Mouse (Mus musculus): ENCODE measurements around the gene Col25a1. TPM values are rescaled to one million over a fixed set of nuclear protein-coding genes. Genes with fewer than 3 reads are reported as not detected.

Col25a1 gene
- polyA plus RNA-seq, 1 experiment from 2014 or later, result 1.3 TPM

DNA sequence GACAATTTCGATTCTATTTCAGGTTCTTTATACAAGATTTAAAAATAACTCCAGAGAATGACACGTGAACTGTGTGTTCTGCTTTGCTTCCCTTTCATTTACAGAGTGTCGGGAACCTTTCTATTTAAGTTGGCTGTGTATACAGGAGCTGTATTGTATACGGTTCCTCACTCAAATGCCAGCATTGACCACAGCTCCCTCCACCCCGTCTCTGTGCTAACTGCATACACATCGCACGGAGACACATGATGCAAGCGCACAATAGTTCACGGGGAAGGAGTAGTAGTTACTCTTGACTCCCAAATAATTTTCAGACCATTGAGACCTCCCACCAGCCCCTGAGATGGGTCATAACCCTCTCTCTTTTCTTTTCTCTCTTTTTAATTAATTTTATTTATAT is 197.6 kb downstream of the Col25a1 start:
- WGBS (ENCODE audit: insufficient replicate concordance), result 68% methylated on average over 9 of the region's 9 CpGs
- DNase-seq (no peak), ATAC-seq (ENCODE audit: low read depth) (no peak)
- Histone ChIP-seq H3K9ac (no peak overlapping the region), H3K4me3 (replicated peaks) (no peak overlapping the region), H3K27me3 (no peaks in the 10 kb centered on the region), H3K36me3 (no peaks in the 10 kb centered on the region), H3K9me3 (replicated peaks) (no peaks in the 10 kb centered on the region), H3K27ac (no peak overlapping the region), H3K4me1 (replicated peaks) (no peaks in the 10 kb centered on the region), H3K4me2 (no peak overlapping the region)

DNA sequence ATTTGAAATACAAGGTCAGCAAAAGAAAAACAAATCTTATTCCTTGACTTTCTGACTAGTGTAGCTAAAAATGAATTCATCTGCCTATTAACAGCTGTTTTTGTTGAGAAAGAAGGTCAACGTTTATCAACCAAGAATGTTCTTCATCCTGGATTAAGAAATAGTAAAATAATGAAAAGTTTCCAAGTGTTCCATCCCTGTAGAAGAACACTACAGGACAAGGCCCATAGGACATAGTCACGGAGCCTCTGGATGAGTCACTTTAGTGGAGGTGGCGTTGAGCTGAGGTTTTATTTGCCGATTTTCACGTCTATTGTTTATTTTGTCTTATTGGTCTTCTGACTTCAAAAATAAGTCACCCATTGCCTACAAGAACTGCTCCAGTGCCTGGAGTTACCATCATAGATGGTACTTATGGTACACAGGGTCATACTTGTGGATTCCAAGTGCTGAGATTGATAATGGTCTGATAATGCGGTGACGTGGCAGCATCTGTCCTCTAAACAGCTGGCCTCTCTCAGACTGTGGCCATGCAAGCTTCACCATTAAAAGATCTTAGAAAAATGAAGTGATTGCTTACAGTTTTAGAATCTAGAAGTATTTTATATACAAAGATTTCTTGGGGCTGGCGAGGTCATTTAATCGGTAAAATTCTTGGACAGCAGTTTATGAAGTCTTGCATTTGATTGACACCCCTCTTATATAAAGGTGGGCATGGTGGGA is 198.7 kb downstream of the Col25a1 start:
- no peaks in the 10 kb centered on the region for H3K4me1 ChIP-seq (replicated peaks)
- no peaks in the 10 kb centered on the region for H3K9me3 ChIP-seq (replicated peaks)
- 79% methylated on average over 9 of the region's 9 CpGs for WGBS (ENCODE audit: insufficient replicate concordance)
- no peak overlapping the region for H3K4me3 ChIP-seq (replicated peaks)
- no peak overlapping the region for H3K9ac ChIP-seq
- no peaks in the 10 kb centered on the region for H3K36me3 ChIP-seq
- ATAC-seq (ENCODE audit: low read depth) (no peak), DNase-seq (no peak)
- H3K4me2 ChIP-seq, result no peak overlapping the region
- H3K27ac ChIP-seq, result no peak overlapping the region
- no peaks in the 10 kb centered on the region for H3K27me3 ChIP-seq

DNA sequence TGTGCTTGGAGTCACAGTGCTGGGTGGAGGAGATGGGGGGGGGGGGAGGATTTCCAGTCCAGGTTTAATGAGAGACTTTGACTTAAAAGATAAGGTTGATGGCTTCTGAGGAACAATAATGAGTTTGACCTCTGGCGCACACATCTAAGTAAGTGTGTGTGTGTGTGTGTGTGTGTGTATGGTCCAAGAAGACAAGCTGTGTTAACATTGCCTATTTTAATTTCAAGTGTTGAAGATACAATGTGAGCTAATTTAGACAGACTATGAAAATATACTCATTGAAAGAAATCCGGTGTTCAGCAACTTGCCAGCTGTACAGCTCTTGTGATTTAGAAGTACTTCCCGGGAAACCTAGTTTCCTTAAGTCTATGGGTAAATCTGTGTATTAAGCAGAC is 199.3 kb downstream of the Col25a1 start:
- Histone ChIP-seq H3K27ac (no peak overlapping the region), H3K4me2 (no peak overlapping the region), H3K4me1 (replicated peaks) (no peaks in the 10 kb centered on the region), H3K9ac (no peak overlapping the region), H3K36me3 (no peaks in the 10 kb centered on the region), H3K27me3 (no peaks in the 10 kb centered on the region), H3K9me3 (replicated peaks) (no peaks in the 10 kb centered on the region), H3K4me3 (replicated peaks) (no peak overlapping the region)
- no peak for ATAC-seq (ENCODE audit: low read depth)
- DNase-seq, result no peak
- 85% methylated on average over 3 of the region's 3 CpGs for WGBS (ENCODE audit: insufficient replicate concordance)

DNA sequence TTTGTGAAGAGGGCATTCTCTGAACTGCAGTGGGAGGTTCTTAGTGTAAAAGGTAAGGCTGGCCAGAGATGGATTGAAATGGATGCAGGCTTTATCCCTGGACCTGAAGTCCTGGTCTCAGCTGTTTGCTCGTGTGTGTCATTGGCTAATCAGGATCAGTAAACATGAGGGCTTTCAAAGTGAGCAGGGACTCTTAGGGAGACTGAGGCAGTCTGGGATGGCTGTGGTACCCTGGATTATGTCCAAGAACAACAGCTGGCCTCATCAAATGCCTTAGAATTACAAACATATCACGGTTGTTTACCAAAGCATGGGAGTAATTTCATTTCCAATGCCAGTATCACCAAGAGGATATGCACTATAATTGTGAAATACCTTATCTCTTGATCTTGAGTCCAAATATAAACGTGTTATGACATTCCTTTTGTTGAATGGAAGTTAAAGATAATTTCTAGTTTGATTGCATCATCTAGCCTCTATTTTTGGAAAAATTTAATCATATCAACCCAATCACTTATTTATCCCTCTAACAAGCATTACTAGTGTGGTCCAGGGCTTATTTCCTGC is 201.1 kb downstream of the Col25a1 start:
- Histone ChIP-seq H3K27me3 (no peaks in the 10 kb centered on the region), H3K9ac (no peak overlapping the region), H3K9me3 (replicated peaks) (no peaks in the 10 kb centered on the region), H3K4me2 (no peak overlapping the region), H3K4me1 (replicated peaks) (no peaks in the 10 kb centered on the region), H3K4me3 (replicated peaks) (no peak overlapping the region), H3K36me3 (no peaks in the 10 kb centered on the region), H3K27ac (no peak overlapping the region)
- no peak for ATAC-seq (ENCODE audit: low read depth)
- 34% methylated on average over 3 of the region's 3 CpGs for WGBS (ENCODE audit: insufficient replicate concordance)
- no peak for DNase-seq

DNA sequence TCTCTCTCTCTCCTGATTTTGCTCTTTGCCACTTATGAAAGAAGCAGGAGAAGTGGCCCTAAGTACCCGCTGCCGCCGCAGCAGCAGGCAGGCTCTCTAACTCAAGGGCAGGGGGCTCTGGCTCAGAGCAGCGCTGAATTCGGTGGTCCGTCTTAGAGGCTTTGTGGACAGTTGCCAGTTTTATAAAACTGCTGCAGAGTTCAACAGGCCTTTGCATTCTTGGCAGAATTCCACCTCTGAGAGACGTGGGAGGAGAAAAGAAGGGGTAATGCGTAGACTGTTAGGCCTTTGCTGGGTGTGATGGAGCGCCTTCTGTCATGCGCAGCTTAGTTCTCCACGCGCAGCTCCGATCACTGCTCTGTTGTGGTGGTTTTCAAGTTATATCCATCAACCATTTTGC is 206.6 kb downstream of the Col25a1 start:
- 75% methylated on average over 13 of the region's 13 CpGs for WGBS (ENCODE audit: insufficient replicate concordance)
- Histone ChIP-seq H3K4me2 (no peak overlapping the region), H3K9ac (no peak overlapping the region), H3K4me3 (replicated peaks) (no peak overlapping the region), H3K9me3 (replicated peaks) (no peaks in the 10 kb centered on the region), H3K36me3 (no peaks in the 10 kb centered on the region), H3K27me3 (no peaks in the 10 kb centered on the region), H3K4me1 (replicated peaks) (no peaks in the 10 kb centered on the region), H3K27ac (no peak overlapping the region)
- DNase-seq, result no peak
- no peak for ATAC-seq (ENCODE audit: low read depth)

DNA sequence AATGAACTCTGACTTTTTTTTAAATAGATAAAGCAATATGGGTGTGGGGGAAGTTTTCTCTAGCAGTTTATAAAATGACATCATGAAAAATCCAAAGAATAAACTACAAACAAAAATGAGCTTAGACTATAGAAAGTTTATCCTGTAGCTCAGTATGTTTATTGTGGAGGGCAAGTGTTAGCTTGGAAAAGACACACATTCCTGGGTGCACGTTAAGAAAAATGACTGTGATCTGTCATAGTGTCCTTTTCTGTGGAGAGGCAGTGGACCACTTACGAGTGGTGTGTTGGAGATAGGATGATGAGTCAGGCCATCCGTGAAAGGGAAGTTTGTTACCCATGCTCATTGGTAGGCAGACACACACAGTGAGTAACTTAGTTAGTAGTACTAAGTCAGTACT is 207.1 kb downstream of the Col25a1 start:
- no peak for DNase-seq
- Histone ChIP-seq H3K9me3 (replicated peaks) (no peaks in the 10 kb centered on the region), H3K27ac (no peak overlapping the region), H3K4me3 (replicated peaks) (no peak overlapping the region), H3K4me1 (replicated peaks) (no peaks in the 10 kb centered on the region), H3K27me3 (no peaks in the 10 kb centered on the region), H3K4me2 (no peak overlapping the region), H3K36me3 (no peaks in the 10 kb centered on the region), H3K9ac (no peak overlapping the region)
- ATAC-seq (ENCODE audit: low read depth), result no peak
- 43% methylated on average over 3 of the region's 3 CpGs for WGBS (ENCODE audit: insufficient replicate concordance)

DNA sequence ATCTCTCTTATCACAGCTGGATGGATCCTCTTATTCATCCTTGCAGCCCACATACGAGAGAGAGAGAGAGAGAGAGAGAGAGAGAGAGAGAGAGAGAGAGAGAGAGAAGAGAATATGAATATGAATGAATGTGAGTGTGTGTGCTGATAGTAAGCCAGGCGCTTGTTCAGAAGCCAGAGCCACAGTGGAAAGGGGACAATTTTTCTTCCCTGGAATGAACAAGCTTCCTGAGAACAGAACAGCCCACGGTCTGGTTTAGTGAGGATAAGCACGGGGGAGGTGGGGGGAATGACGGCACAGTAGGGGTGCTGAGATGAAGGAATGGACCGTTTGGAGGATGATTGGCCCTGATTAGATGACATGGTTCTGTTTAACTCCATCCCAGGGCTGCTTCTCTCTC is 218.9 kb downstream of the Col25a1 start:
- Histone ChIP-seq H3K4me1 (replicated peaks) (no peaks in the 10 kb centered on the region), H3K4me2 (no peak overlapping the region), H3K9me3 (replicated peaks) (no peaks in the 10 kb centered on the region), H3K27me3 (no peaks in the 10 kb centered on the region), H3K9ac (no peak overlapping the region), H3K27ac (no peak overlapping the region), H3K36me3 (no peaks in the 10 kb centered on the region), H3K4me3 (replicated peaks) (no peak overlapping the region)
- ATAC-seq (ENCODE audit: low read depth) (no peak), DNase-seq (no peak)
- WGBS (ENCODE audit: insufficient replicate concordance), result 61% methylated on average over 6 of the region's 6 CpGs

DNA sequence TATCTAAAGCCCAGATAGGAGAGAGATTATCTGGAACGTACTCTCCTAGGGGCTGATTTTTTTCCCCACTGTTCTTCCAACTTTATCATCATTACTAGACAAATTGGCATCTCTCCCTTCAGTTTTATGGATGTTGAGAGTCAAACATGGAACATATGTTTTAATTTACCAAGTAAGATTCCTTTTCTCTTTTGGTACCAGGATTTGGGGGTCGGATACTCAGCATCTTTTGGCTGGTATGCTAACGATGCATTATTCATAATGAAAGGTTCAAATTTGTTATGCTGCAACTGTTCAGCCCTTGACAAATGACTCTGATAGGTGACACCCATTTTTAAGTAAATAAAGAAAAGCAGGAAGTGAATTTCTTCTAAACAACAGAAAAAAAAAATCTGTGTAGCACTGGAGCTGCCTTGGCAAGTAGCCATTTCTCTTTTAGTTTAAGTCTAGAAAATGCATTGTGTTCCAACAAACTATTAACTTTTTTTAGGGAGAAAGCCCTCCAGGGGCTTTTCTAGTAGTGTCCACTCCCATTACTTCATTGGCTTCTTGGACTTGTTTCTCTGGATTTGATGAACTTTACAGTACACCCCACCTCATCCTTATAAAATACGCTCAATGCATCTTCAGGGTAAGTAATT is 223.2 kb downstream of the Col25a1 start:
- Histone ChIP-seq H3K27ac (no peak overlapping the region), H3K4me3 (replicated peaks) (no peak overlapping the region), H3K9ac (no peak overlapping the region), H3K9me3 (replicated peaks) (no peaks in the 10 kb centered on the region), H3K27me3 (no peaks in the 10 kb centered on the region), H3K4me1 (replicated peaks) (no peaks in the 10 kb centered on the region), H3K4me2 (no peak overlapping the region), H3K36me3 (no peaks in the 10 kb centered on the region)
- DNase-seq, result no peak
- WGBS (ENCODE audit: insufficient replicate concordance), result 68% methylated on average over 4 of the region's 4 CpGs
- no peak for ATAC-seq (ENCODE audit: low read depth)

DNA sequence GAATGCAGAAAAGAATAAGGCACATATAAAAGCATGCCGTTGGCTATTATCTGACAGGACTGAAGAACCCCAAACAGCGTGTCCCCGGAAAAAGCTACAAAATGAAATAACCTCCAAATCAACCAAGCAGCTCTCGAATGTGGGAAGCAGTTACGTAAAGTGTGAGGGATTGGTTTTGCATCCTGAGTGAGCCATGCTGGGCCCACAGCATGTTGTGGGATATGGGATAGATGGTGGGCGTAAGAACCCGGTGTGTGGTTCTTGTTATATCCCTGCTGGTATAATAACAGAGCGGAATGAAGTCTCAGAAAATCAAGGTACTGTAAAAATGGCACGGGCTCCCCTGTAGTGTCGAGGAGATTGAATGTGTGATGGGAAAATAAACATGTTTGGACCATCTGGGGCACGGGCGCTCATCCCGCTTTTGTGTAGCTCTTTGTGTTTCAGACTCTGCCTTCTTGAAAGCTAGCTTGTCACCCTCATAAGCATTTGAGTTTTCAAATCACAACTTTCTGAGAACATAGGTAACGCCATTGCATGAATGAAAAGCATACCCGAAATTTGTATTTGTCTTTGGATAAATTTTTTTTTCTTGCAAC is 225.4 kb downstream of the Col25a1 start:
- Histone ChIP-seq H3K36me3 (no peaks in the 10 kb centered on the region), H3K27ac (no peak overlapping the region), H3K4me2 (no peak overlapping the region), H3K9ac (no peak overlapping the region), H3K4me1 (replicated peaks) (no peaks in the 10 kb centered on the region), H3K9me3 (replicated peaks) (no peaks in the 10 kb centered on the region), H3K27me3 (no peaks in the 10 kb centered on the region), H3K4me3 (replicated peaks) (no peak overlapping the region)
- no peak for DNase-seq
- no peak for ATAC-seq (ENCODE audit: low read depth)
- 75% methylated on average over 15 of the region's 15 CpGs for WGBS (ENCODE audit: insufficient replicate concordance)

DNA sequence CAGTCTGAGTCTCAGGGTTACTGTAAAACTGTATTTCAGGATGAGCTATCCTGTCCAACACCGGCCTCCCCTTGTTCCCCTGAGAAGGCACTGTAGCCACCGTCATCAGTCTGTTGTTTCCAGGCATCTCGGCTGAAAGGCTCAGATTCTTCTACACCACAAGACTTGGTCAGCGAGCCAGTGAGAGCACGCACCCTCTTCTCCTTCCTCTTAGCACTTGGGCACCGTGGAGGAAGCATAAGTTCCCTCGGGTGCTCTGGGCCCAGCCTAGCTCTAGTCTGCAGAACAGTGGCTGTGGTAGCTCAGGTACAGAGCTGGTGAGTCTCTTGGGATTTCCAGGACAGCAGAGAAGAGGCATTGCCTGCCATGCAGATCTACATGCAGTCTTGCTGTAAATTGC is 229.5 kb downstream of the Col25a1 start:
- no peaks in the 10 kb centered on the region for H3K4me1 ChIP-seq (replicated peaks)
- WGBS (ENCODE audit: insufficient replicate concordance), result 37% methylated on average over 7 of the region's 7 CpGs
- no peak overlapping the region for H3K4me3 ChIP-seq (replicated peaks)
- no peaks in the 10 kb centered on the region for H3K9me3 ChIP-seq (replicated peaks)
- H3K9ac ChIP-seq, result no peak overlapping the region
- ATAC-seq (ENCODE audit: low read depth) (no peak), DNase-seq (no peak)
- H3K27ac ChIP-seq, result no peak overlapping the region
- no peaks in the 10 kb centered on the region for H3K36me3 ChIP-seq
- H3K27me3 ChIP-seq, result no peaks in the 10 kb centered on the region
- no peak overlapping the region for H3K4me2 ChIP-seq

DNA sequence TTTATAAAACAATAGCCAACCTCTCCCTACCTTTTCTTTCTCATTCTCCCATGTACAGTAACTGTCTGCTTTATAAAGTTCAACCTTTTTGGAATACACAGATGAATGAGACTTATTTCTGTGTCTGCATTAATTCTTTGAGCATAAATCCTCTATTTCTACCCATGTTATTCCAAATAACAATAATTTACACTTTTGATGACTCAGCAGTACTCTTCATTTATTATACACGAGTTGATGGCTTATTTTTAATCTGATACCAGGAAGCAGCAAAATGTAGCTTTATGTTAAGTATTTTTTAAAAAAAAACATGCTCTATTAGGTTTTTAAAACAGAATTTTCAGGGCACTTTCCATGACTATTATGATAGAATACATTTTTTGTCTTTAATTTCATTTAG is 230.6 kb downstream of the Col25a1 start:
- Histone ChIP-seq H3K9ac (no peak overlapping the region), H3K9me3 (replicated peaks) (no peaks in the 10 kb centered on the region), H3K27ac (no peak overlapping the region), H3K4me2 (no peak overlapping the region), H3K4me1 (replicated peaks) (no peaks in the 10 kb centered on the region), H3K36me3 (no peaks in the 10 kb centered on the region), H3K27me3 (no peaks in the 10 kb centered on the region), H3K4me3 (replicated peaks) (no peak overlapping the region)
- ATAC-seq (ENCODE audit: low read depth) (no peak), DNase-seq (no peak)
- WGBS (ENCODE audit: insufficient replicate concordance), result 18% methylated on average over 1 of the region's 1 CpGs

All from liver, embryonic 13.5 days (tissue).